Mouse (Mus musculus): ENCODE data around the gene Bcor.

The Bcor gene

DNA sequence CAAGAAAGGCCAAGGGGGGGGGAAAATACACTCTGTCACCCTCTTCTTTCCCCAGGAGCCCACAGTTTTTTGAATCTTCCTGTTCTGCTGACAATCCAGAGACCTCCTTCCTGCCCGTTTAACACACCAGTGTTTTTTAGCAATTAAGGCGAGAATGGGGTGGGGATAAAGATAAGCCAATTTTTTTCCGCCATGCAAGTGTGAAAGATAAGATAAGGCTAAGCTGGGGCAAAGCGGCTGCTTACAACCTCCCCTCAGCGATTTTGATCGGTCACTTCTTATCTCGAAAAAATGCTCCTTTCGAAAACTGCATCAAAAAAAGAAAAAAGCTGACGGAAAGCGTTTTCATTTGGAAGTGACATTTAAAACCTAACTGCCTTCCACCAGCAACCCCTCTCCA, 74.2 kb downstream of the Bcor start:
- no peak for DNase-seq (ENCODE audit: low read depth)

DNA sequence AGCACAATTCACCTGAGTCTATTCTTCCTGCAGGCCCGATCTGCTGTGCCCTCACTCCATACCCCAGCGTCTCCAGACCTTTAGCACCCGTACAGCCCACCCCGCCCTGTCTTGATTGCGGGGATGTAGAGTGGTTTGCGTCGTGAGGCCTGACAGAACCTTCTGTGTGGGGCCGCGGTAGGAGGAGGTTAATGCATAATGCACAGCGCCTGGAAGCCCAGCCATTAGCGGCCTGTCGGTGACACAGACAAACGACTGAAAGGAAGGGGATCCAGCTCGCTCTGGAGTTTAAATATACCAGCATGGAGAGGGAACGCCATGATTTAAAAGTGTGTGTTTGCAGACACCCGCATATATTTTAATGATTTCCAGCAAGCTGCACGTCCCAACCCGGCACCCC, 74.9 kb downstream of the Bcor start:
- no peak for DNase-seq (ENCODE audit: low read depth)

DNA sequence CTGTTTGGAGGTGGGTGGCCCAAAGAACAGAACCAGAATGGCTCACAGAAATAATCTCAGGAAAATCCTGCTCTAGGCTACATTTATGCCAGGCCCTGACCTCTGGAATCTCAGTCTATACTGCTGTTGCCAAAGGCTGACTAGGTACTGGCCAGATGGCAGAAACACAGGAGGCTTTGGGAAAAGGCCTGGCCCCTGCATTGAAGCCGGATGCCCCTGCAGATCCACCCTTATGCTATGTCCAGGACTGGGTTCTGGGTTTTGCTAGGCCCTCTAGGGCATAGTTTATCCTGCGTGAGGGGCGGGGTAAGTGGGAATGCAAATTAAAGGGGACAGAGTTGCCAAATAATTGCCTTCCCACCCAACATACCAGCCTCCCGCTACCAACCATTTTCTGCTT, 75.5 kb downstream of the Bcor start:
- DNase-seq (ENCODE audit: low read depth): no peak

DNA sequence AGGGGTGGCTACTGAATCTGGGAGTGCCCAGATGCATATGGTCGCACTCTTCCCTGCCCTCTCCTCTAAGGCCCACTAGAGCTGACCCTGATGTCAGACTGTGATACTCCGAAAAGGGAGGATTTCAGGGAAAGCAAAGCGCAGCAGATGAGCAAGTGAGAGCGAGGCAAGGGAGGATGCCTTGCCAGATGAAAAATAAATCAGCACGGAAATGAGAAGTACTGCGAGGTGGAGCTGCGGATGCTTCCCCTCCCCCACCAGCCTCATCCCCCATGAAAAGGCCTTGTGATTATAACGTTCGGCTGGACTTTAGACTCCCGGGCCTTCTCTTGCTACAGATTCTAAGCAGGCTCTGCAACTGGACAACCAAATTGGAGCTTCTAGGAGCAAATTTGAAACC, 76.5 kb downstream of the Bcor start:
- DNase-seq (ENCODE audit: low read depth): no peak

DNA sequence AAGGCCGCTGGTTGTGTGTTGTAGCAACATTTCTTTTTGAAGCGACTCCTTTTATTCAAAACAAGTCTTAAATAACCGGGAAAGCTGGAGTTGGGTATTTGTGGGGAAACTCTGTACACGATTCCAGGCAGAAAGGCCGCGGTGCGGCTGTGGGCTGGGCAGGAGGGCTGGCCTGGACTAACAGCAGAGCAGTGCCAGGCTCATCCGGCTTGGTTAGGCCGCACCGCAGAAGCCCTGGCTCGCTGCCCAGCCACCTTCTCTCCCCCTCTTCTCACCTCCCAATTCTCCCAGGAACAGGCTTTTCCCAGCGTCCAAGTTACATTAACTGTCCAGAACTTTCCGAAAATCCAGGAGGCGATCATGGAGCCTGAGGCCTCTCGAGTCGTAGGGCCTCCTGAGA, 77.4 kb downstream of the Bcor start:
- DNase-seq (ENCODE audit: low read depth): no peak

DNA sequence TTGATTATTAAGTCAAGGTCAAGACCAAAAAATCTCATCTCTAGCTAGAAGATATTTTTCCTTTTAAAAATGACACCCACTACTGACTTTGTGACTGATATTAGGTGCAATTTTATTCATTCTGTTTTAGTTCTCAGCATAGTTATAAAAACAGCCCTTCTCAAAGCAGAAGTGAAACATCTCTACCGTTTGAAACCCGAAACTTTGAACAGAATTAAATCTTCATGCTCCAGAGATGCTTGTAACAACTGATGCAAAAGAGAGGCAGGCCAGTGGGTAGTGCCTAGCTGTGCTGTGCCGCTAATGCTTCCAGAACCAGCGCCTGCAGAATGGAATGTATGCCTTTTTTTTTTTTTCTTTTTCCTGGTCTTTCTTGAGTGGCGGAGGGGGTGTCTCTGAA, 78.0 kb downstream of the Bcor start:
- no peak for DNase-seq (ENCODE audit: low read depth)

DNA sequence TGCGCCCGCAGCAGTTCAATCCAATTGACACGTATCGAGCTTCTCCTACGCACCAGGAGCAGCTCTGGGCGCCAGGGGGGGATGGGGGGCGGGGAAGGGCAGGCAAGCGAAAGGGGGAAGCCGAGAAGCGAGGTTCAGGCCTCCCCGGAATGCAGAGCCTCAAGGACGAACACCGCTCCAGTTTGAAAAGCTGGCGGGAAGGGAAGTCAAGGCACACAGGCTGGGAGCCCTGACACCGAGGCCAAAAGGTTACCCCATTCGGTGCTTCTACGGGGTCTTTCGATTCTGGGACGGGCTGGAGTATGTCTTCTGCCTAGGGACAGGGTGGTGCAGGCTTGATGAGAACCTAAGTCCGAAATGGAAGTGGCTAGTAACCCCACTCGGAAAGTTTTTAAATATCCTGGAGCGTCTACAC, 78.4 kb downstream of the Bcor start:
- no peak for DNase-seq (ENCODE audit: low read depth)

DNA sequence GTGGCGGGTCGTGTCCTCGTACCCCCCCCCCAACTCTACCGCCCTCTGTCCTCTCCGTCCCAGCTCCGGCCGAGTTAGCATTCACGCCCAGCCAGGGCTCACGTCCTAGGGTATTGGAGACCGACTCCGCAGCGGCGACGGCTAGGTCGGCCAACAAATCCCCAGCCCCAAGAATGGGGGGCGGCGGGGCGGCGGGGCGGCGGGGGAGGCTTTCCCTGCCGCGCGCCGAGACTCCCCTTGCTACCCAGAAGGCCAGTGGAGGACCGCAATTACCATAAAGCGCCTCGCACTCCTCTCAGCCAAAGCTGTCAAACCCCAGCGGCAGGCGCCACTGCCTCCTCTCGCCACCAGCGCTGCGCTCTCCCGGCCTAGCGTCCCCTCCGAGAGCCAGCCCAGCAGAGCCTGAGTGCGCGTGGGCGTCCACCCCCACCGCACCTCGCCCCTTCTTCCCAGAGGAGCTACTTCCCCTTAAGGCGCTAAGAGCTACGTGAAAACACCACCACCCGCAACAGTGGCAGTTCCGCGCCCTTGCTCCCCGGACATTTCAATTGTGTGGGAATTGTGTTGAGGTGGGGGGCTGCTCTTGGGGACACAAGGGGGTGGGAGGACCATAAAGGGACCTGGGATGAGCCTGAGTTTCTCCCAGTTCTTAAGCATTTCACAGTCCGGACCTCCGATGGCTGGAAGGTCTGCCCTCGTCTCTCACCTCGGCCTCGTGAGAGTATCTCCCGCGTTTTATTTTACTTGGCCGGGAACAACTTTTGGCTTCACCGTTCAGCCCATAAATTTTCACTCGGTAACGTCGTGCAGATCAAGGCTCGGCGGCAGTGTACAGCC, 79.0 kb downstream of the Bcor start:
- peak; percentile 61 for DNase-seq (ENCODE audit: low read depth)

DNA sequence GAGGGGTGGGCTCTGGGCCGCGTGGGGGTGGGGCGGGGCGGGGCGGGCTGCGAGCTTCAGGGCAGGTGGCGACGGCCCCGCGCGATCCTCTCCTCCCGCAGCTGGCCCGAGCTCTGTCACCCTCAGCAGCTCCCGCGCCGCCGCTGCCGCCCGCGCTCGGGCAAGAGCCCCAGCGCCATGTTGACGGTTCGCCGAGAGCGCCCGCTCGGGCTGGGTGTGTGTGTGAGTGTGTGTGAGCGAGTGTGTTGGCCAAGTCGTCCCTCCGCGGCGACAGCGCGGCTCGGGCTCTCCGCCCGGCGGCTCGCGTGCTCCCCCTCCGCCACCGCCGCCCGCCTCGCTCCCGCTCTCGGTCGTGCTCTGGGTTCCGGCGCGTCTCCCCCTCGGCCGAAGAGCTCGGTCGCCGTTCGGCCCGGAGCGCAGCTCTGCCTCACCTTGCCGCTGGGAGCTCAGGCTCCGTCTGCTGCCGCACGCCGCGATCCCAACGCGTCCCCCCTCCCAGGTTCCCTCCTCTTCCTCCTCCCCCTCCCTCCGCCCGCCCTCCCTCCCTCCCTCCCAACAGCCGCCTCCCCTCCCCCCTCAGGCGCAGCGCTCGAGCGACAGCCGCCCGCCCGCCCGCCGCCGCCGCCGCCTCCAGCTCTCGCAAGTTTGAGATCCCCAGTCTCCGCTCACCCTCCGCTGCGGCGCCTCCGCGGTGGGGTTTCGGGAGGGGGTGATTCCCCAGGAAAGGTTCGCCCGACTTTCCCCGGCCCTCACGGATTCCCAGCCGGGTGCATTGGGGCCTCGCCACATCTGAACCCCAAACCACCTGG, 79.9 kb downstream of the Bcor start:
- peak; percentile 73 for DNase-seq (ENCODE audit: low read depth)

DNA sequence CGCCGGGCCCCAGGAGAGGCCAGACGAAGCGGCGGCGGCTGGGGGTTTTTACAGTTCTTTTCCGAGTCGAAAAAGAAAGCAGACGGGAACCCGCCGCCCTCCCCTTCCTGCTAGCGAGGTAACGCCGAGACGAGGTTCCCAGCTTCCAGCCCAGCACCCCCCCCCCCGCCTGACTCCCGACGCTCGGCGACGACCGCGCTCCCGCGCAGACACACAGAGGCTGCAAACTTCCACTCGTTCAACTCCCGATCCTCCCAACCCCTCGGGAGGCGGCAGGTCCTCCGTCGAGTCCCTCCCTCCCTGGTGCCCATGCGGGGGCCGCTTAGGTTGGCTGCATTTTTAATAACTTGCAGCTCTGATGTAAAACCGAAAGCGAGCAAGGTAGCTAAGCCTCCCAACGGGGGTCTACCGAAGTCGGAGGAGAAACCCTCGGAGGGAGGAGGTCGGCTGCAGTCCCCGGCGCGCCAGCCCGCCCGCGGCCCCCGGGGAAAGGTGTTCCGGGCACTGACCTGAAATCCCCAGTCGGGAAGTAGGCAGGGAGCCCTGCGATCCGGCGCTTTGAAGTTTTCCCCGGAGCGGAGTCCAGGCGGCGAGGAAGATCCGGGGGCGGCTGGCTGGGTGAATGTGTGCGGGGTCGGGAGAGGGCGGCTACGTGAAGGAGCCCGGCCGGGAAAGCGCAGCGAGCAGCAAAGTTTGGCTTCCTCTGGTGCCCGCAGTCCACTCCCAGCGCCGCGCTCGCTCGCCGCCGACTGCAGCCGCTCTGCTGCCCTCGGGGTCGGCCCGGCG, 80.7 kb downstream of the Bcor start:
- peak; percentile 66 for DNase-seq (ENCODE audit: low read depth)

DNA sequence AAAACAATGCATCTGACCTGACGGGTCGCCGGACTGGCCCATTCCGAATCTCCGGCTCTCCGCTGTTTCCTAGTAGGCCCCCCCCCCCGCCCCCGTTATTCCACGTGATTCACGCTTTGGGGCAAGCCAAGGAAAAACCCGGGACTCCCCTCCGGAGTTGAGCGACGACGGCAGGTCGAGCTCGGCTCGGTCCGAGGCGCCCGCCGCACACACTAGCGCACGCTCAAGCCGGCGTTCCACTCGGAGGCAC, 81.2 kb downstream of the Bcor start:
- DNase-seq (ENCODE audit: low read depth): no peak

DNA sequence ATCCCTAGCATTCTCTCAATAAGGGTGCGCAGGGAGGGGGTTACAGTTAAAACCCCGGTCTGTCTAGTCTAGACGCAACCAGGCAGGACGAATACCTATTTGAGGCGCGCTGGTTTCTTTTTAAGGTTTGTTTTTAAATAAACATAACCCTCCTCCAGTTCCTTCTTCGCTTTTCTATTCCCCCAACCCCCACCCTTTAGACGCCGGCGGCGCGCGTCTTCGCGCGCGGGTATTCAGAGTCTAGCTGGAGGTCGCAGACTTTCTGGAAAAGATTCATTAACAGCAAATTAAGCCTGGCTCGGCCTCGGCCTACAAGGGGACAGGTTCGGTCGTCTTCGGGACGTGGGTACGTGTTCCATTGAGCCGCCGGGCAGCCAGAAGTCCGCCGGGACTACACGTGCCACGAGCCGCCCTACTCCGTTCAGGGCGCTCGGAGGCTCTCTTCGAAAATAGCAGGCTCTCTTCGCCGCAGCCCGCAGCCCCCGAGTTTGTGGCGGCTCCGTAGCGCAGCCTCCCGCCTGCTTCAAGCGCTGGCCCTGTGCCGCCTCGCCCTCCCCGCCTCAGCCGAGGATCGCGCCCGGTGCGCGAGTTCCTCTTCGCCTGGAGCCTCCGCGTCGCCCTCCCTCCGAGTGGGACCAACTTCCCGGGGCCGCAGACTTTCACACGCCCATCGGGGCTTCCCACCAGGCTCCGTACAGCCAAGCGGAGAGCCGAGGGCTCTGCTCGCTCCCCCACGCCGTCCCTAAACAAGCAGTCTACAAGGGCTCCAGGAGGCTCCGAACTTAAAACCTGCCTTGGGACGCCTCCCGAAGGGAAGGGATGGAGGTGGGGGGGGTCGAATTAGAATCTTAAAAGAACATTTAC, 81.7 kb downstream of the Bcor start:
- peak; percentile 38 for DNase-seq (ENCODE audit: low read depth)

DNA sequence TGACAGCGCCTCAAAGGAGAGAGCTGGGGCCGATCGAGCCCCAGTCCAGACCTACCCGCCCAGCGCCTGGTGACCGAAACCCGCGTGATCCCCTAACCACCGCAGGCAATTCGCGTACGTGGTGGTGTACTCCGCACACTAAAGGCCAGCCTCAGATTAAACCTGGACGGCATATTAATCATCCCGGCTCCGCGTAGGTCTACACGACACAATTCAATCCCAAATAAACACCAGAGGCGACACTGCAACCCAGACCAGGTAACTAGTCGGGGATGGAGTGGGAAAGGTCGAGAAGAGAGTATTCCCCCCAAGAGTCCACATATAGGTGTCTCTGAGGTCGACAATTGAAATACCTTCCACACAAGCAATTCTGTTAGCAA, 82.6 kb downstream of the Bcor start:
- no peak for DNase-seq (ENCODE audit: low read depth)

DNA sequence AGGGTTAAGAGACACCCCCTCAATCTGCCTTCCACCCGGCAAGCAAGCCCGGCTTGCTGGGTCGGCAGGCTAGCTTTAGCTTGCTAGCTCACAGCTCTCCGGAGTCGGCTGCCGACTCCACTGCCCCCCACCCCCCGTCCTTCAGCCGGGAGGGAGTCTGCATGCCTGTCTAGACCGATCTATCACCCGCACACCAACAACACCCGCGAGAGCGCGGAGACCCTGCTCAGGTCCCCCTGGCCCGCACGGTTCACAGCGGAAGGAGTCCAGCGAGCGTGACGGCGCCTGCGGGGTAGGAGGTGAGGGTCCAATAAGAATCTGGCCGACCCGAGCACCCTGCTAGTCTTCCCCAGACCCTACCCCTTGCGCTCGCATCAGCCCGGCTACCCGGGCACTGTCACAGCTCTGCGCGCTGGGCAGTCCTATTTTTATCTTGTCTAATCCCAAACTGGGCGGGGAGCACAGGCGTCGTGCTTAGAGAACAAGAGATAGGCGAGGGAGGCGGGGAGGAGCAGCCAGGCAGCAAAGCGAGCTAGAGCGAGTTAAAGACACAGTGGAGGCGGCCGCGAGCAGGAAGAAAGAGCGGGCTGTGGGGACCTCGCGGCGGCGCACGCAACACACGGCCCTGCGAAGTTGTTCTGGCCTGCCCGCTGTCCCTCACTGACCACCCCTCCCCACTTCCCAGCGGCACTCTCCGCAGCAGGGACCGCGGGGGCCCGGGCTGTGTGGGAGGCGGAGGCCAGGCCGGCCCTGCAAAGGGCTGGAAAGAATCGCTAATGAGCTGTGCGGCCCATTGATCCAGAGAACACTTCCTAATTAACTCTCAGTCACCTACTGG, 83.2 kb downstream of the Bcor start:
- peak; percentile 49 for DNase-seq (ENCODE audit: low read depth)

DNA sequence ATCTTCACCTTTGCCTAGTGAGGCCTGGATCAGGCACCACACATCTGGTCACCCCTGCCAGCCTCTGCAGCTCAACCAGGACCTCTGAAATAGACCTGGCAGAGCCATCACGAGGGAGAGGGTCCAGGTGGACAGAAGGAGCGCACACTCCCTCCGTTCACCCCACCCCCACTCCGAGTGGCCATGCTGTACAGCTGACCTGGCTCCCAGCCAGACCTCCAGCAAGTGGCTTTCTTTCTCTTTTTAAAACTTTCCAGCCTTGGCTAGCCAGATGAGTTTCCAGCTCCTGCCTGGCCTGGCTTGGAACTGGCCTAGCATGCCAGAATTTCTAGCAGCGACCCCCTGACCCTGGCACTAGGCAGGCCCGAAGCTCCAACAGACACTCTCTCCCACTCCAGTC, 87.4 kb downstream of the Bcor start:
- DNase-seq (ENCODE audit: low read depth): no peak

DNA sequence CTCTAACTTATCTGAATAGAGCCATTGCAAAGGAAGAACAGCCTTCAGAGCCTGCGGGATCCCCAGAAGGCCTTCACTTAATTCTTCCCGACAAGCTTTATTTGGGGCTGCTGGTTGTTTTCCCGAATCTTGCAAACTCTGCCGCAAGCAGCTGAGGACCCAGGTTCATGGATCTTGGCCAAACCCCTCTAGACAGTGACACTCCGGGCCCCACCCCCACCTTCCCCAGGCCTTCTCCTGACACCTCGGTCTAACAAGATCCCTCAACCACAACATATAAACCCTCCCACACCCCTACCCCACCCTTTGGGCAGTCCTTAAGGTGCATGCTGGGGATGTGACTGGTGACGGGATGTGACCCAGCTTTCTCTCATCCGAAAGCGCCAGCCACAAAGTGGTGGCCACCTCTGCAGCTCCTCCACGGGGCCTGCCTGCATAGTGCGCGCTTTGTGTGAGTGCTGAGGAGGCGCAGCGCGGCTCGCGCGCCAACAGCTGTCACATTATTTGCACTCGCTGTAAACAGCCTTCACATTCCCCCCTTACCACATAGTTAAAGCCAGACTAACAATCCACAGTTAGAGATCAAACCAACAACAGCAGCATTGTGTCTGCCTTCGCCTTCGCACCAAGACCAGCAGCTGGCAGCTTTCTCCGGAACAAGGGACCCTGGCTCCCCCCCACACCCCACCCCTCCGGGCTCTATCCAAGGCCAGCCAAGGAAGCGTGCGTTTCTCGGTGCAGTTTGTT, 91.0 kb downstream of the Bcor start:
- peak; percentile 62 for DNase-seq (ENCODE audit: low read depth)

DNA sequence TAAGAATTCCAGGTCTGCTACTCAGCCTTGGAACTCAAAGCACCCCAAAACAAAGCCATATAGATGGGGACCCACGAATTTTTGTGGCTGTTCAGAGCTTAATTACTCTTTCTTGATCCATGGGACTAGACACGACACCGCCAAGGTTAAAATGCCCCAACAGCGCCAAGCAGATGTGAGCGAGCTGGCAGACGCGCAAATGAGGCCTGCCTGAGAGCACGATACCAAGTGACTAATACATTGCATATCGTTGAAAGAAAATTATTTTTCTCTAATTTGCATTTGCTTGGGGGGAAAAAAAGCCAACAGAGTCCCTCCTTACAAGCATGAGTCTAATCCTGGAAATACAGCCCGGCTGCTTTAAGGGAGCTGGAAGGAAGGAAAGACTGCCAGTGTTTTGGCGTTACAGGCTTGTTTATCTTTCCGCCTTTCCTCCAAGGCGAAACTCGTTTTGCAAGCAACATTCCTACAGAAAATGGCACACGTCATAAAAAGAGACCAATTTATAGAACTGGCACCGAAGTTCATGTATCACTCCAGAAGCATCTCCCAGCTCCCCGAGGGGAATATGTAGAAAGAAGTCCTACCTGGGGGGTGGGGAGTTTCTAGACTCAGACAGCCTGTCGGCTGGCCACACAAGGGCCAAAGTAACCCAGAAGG, 92.2 kb downstream of the Bcor start:
- no peak for DNase-seq (ENCODE audit: low read depth)

DNA sequence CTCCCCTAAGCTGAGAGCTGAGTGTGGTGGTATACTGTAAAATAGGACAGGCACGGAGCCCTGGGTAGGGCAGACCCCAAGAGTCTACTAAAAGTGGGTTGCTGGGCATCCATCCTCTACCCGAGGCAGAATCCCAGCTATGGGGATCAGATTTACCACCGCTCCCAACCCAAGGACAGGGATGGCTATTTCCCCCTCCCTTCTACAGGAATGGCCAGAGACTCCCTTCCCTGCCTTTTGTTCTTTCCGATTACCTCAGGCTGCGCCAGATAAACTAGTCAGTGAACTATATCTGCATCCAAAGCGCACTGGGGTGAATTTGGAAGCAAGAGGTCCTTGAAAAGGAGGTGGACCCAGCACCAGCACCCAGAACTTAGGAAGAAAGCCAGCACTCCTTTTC, 93.1 kb downstream of the Bcor start:
- no peak for DNase-seq (ENCODE audit: low read depth)

DNA sequence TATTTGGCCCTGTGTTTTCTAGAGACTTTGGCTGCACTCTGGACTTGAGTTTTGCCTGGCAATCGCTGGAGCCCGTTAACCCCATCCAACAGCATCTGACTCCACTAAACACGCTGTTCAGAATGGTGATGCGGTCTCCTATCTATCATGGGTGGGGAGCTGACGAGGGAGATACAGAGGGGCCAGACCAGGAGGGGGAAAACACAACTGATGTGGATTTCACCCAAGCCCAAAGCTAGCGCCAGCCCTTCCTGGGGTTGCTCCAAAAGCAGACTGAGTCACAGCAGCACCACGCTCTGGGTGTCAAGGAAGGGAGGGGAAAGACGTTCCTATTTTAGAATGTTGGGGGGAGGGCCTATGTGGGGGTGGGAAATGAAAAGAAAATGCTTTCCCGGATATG, 94.4 kb downstream of the Bcor start:
- no peak for DNase-seq (ENCODE audit: low read depth)

DNA sequence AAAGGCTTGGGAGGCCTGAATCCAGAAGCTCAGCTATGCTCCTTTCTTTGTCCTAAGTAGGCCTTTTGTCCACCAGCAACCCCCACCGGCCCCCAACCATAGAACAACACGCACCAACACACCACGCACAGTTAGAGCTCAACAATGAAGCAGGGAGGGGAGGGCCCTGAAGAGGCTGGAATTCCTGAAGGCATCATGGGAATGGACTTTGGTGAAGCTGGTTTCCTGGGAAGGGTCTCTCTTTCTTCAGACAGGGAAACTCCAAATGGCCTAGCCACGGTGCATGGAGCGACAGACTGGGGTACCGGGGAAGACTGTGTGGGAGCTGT, 97.3 kb downstream of the Bcor start:
- DNase-seq (ENCODE audit: low read depth): no peak

Measured in naive thymus-derived CD4-positive, alpha-beta T cell, adult 2 months (primary cell).